Mouse (Mus musculus): ENCODE results near the gene Olfr221. TPM values are rescaled to one million over a fixed set of nuclear protein-coding genes. Genes with fewer than 3 reads are reported as not detected.
A peak's percentile ranks its signal among the peaks of the same experiment; 100 is the strongest.

Gene Olfr221
- polyA plus RNA-seq, 1 experiment from 2014 or later = not detected

- Histone ChIP-seq H3K9ac (no peak overlapping the region), H3K36me3 (no peaks in the 10 kb centered on the region), H3K9me3 (no peaks in the 10 kb centered on the region), H3K4me3 (no peak overlapping the region), H3K4me2 (no peak overlapping the region), H3K27ac (replicated peaks) (no peak overlapping the region), H3K27me3 (replicated peaks) (no peaks in the 10 kb centered on the region), H3K4me1 (0 out of 2 replicates have a peak, but pooled peaks cover 5% of the 10 kb centered on the region)
- ATAC-seq (ENCODE audit: extremely low read depth, insufficient number of reproducible peaks, low FRiP score, low TSS enrichment) = no peak
- 80% methylated on average over 5 of the region's 5 CpGs for WGBS
These were observed 2.9 kb downstream of the Olfr221 start for GRCm38 (mm10) chr14:52039332-52039731.

- no peaks in the 10 kb centered on the region for H3K9me3 ChIP-seq
- no peak overlapping the region for H3K27ac ChIP-seq (replicated peaks)
- H3K4me3 ChIP-seq = no peak overlapping the region
- ATAC-seq (ENCODE audit: extremely low read depth, insufficient number of reproducible peaks, low FRiP score, low TSS enrichment) = no peak
- H3K4me2 ChIP-seq = no peak overlapping the region
- WGBS = 81% methylated on average over 6 of the region's 6 CpGs
- H3K27me3 ChIP-seq (replicated peaks) = no peaks in the 10 kb centered on the region
- H3K4me1 ChIP-seq = no peaks in the 10 kb centered on the region
- no peaks in the 10 kb centered on the region for H3K36me3 ChIP-seq
- no peak overlapping the region for H3K9ac ChIP-seq
These were observed 6.3 kb downstream of the Olfr221 start for GRCm38 (mm10) chr14:52035926-52036325.

GRCm38 (mm10) chr14:52026342-52026741 is 15.9 kb downstream of the Olfr221 start:
- ATAC-seq (ENCODE audit: extremely low read depth, insufficient number of reproducible peaks, low FRiP score, low TSS enrichment) = no peak
- no peaks in the 10 kb centered on the region for H3K9me3 ChIP-seq
- H3K4me1 ChIP-seq = peaks cover 23% of the 10 kb centered on the region
- H3K4me2 ChIP-seq = no peak overlapping the region
- no peak overlapping the region for H3K9ac ChIP-seq
- H3K4me3 ChIP-seq = no peak overlapping the region
- WGBS = 79% methylated on average over 4 of the region's 4 CpGs
- no peak overlapping the region for H3K27ac ChIP-seq (replicated peaks)
- H3K27me3 ChIP-seq (replicated peaks) = no peaks in the 10 kb centered on the region
- H3K36me3 ChIP-seq = no peaks in the 10 kb centered on the region

- Histone ChIP-seq H3K9ac (no peak overlapping the region), H3K9me3 (no peaks in the 10 kb centered on the region), H3K36me3 (no peaks in the 10 kb centered on the region), H3K27me3 (replicated peaks) (no peaks in the 10 kb centered on the region), H3K4me1 (peaks cover 32% of the 10 kb centered on the region), H3K27ac (replicated peaks) (no peak overlapping the region), H3K4me2 (no peak overlapping the region), H3K4me3 (no peak overlapping the region)
- WGBS = 69% methylated on average over 2 of the region's 2 CpGs
- no peak for ATAC-seq (ENCODE audit: extremely low read depth, insufficient number of reproducible peaks, low FRiP score, low TSS enrichment)
These were observed 18.1 kb downstream of the Olfr221 start for GRCm38 (mm10) chr14:52024133-52024532.

- Histone ChIP-seq H3K4me3 (peak overlapping the region; percentile 42), H3K4me1 (peaks cover 43% of the 10 kb centered on the region), H3K27ac (replicated peaks) (peak overlapping the region; percentile 86), H3K27me3 (replicated peaks) (no peaks in the 10 kb centered on the region), H3K9ac (peak overlapping the region; percentile 75), H3K9me3 (no peaks in the 10 kb centered on the region), H3K36me3 (no peaks in the 10 kb centered on the region), H3K4me2 (peak overlapping the region; percentile 68)
- ATAC-seq (ENCODE audit: extremely low read depth, insufficient number of reproducible peaks, low FRiP score, low TSS enrichment) = no peak; the same call in 1 of the 2 replicates
- 4% methylated on average over 23 of the region's 23 CpGs for whole genome bisulfite sequencing
These were observed 19.4 kb downstream of the Olfr221 start for GRCm38 (mm10) chr14:52022709-52023459.

- peak overlapping the region; percentile 86 for H3K27ac ChIP-seq (replicated peaks)
- 64% methylated on average over 3 of the region's 3 CpGs for WGBS
- peaks cover 47% of the 10 kb centered on the region for H3K4me1 ChIP-seq
- peak overlapping the region; percentile 42 for H3K4me3 ChIP-seq
- H3K27me3 ChIP-seq (replicated peaks) = no peaks in the 10 kb centered on the region
- no peaks in the 10 kb centered on the region for H3K9me3 ChIP-seq
- H3K36me3 ChIP-seq = no peaks in the 10 kb centered on the region
- peak overlapping the region; percentile 68 for H3K4me2 ChIP-seq
- ATAC-seq (ENCODE audit: extremely low read depth, insufficient number of reproducible peaks, low FRiP score, low TSS enrichment) = no peak
- peak overlapping the region; percentile 75 for H3K9ac ChIP-seq
These were observed 20.0 kb downstream of the Olfr221 start for GRCm38 (mm10) chr14:52022244-52022708.

- H3K9ac ChIP-seq = peak overlapping the region; percentile 96; the same call in 1 of the 2 replicates
- peak overlapping the region; percentile 100 for H3K27ac ChIP-seq (replicated peaks)
- H3K4me3 ChIP-seq = no peak overlapping the region
- no peak for ATAC-seq (ENCODE audit: extremely low read depth, insufficient number of reproducible peaks, low FRiP score, low TSS enrichment)
- WGBS = 82% methylated on average over 8 of the region's 8 CpGs
- H3K4me2 ChIP-seq = peak overlapping the region; percentile 78; the same call in 1 of the 2 replicates
- H3K4me1 ChIP-seq = peaks cover 52% of the 10 kb centered on the region
- H3K9me3 ChIP-seq = no peaks in the 10 kb centered on the region
- no peaks in the 10 kb centered on the region for H3K27me3 ChIP-seq (replicated peaks)
- H3K36me3 ChIP-seq = no peaks in the 10 kb centered on the region
These were observed 20.6 kb downstream of the Olfr221 start for GRCm38 (mm10) chr14:52021568-52022212.

GRCm38 (mm10) chr14:52021138-52021529 is 21.1 kb downstream of the Olfr221 start:
- H3K4me1 ChIP-seq = peaks cover 57% of the 10 kb centered on the region
- H3K36me3 ChIP-seq = no peaks in the 10 kb centered on the region
- ATAC-seq (ENCODE audit: extremely low read depth, insufficient number of reproducible peaks, low FRiP score, low TSS enrichment) = no peak
- no peaks in the 10 kb centered on the region for H3K9me3 ChIP-seq
- H3K9ac ChIP-seq = peak overlapping the region; percentile 96
- no peaks in the 10 kb centered on the region for H3K27me3 ChIP-seq (replicated peaks)
- peak overlapping the region; percentile 67 for H3K4me3 ChIP-seq
- WGBS = 79% methylated on average over 4 of the region's 4 CpGs
- H3K27ac ChIP-seq (replicated peaks) = peak overlapping the region; percentile 100
- H3K4me2 ChIP-seq = peak overlapping the region; percentile 78

GRCm38 (mm10) chr14:52020486-52021137 is 21.6 kb downstream of the Olfr221 start, which contains the start of gene Zfp219:
Gene Zfp219, minus strand, starts transcription at chr14:52020733.
- H3K9me3 ChIP-seq = no peaks in the 10 kb centered on the region
- H3K27ac ChIP-seq (replicated peaks) = peak within 1 kb of the TSS; percentile 100
- H3K36me3 ChIP-seq = no peaks in the 10 kb centered on the region
- ATAC-seq (ENCODE audit: extremely low read depth, insufficient number of reproducible peaks, low FRiP score, low TSS enrichment) = peak; percentile 45
- peaks cover 63% of the 10 kb centered on the region for H3K4me1 ChIP-seq
- 9% methylated on average over 15 of the region's 15 CpGs for WGBS
- H3K9ac ChIP-seq = peak within 1 kb of the TSS; percentile 96
- peak within 1 kb of the TSS; percentile 67 for H3K4me3 ChIP-seq
- H3K27me3 ChIP-seq (replicated peaks) = no peaks in the 10 kb centered on the region
- H3K4me2 ChIP-seq = peak within 1 kb of the TSS; percentile 78

GRCm38 (mm10) chr14:52019590-52020340 is 22.5 kb downstream of the Olfr221 start:
- Histone ChIP-seq H3K36me3 (no peaks in the 10 kb centered on the region), H3K27me3 (replicated peaks) (no peaks in the 10 kb centered on the region), H3K27ac (replicated peaks) (peak overlapping the region; percentile 100), H3K9ac (peak overlapping the region; percentile 96), H3K4me3 (peak overlapping the region; percentile 67), H3K4me1 (peaks cover 69% of the 10 kb centered on the region), H3K4me2 (peak overlapping the region; percentile 78), H3K9me3 (no peaks in the 10 kb centered on the region)
- ATAC-seq (ENCODE audit: extremely low read depth, insufficient number of reproducible peaks, low FRiP score, low TSS enrichment) = peak; percentile 83
- WGBS = under 1% methylated on average over 74 of the region's 74 CpGs
